Mouse (Mus musculus) kidney, postnatal 36 days (tissue): ENCODE results near the gene Sarm1.
A peak's percentile ranks its signal among the peaks of the same experiment; 100 is the strongest.
"Not testable (repeated sequence)": the region's sequence is repeated elsewhere in the genome, so short reads cannot be mapped to it uniquely, and the experiment has no call there.

Experiments
- DNase-seq, 2 experiments: peaks; one replicate each; pipeline ENCODE4 v3.0.0; 2021 to 2022; ENCODE audit warnings: mixed read lengths in 2 of 2

Gene Sarm1

DNA sequence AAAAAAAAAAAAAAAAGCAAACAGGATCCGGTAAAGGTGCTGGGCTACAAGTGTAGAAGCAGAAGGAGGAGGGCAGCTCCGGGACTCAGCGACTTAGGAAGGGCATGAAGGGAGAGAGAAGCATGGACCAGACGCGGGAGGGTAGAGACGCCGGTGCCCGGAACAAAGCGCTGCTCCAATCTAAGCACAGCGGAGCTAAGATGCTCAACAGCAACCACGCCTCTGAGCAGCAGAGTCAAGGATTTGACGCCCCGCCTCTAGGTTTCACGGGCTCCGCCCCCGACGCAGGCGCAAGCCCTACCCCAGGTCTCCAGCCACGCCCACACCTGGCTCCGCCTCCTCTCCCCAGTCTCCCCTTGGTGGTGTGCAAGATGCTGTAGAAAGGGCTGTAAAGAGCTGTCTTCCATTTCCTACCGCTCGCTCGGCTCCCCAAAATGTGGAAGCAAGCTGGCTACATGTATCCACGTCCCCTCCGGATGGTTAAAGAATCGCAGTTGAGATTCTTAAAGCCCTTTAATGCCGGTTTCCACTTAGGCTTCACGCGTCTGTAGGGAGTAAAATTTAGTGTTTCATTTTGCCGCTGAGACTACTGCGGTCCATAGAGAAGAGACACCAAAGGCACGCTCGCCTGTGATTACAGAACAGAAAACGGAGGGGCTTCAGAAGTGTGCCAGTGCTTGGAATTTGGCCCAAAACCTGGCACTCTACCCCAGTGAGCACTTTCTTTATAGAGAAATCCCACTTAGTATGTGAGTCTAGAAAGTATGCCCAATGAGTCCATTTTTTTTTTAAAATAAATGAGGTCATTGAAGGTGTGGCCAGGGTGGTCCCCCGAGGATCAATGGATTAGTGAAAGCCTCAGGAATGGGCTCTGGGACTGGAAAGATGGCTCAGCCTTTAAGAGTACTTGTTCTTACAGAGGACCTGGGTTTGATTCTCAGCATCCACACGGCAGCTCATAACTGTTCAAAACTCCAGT lies at the start of gene Sarm1:
Gene Sarm1, minus strand, starts transcription at position 211 of the 979 bp plus-strand sequence.
- peak; percentile 93 to 97 for DNase-seq

- DNase-seq: no peak
Measured at GRCm38 (mm10) chr11:78545181-78545580, 47.6 kb upstream of the Sarm1 start.

DNA sequence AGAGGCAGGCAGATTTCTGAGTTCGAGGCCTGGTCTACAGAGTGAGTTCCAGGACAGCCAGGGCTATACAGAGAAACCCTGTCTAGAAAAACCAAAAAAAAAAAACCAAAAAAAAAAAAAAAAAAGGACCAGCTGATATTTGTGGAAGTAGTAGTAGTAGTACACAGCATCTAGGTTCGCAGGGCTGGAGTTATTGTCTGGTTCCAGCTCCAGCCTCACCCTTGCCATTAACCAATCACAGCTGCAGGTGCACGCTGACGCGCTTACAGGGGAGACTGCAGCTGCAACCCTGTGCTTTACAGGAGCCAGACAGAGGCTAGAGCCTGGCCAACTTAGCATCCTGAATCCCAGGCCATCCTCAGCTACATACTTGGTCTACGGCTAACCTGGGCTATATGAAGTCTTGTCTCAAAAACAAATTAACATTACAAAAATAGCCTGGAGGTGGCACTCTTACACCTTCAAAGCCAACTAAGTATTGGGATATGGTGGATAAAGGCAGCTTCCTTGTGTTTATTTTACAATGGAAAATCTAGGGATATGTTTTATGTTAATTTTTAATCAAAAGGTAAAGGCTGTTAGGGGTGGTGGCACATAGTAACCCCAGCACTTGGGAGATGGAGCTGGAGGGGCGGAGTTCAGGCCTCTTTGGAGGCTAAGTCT lies 47.0 kb upstream of the Sarm1 start:
- DNase-seq: no peak

DNA sequence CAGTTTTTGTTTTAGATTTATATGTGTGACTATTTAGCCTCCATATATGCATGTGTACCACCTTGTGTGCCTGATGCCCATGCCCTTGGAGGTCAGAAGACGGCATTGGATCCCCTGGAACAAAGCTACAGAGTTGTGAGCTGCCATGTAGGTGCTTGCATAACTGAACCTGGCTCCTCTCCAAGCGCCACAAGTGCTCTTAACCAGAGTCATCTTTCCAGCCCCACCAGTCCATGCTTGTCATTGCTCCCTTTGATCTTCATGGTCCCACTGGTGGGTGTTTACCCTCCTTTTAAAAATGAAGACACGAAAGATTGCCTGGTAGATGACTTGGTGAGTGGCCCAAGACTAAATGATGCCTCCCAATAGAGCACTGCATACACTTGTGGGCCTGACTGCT lies 42.8 kb upstream of the Sarm1 start:
- DNase-seq: peak in 1 of 2 experiments; percentile 45

DNA sequence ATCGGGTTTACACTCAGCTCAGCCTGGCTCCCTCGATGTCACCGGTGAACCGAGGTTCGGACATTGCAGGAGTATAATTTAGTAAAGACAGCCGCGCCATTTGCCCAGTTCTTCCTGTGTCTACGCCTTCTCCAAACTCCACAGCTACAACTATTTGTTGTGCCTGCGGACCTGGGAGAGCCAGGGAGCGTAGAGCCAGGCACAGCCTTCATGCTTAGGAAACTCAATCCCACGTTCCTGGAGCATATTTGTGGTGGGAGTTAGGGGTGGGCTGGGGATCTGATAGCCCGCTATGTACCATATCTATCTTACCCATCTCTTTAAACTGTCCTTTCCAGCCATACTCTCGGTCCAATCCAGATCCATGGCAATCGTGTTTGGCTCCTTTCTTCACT lies 39.1 kb upstream of the Sarm1 start:
- no peak for DNase-seq

DNA sequence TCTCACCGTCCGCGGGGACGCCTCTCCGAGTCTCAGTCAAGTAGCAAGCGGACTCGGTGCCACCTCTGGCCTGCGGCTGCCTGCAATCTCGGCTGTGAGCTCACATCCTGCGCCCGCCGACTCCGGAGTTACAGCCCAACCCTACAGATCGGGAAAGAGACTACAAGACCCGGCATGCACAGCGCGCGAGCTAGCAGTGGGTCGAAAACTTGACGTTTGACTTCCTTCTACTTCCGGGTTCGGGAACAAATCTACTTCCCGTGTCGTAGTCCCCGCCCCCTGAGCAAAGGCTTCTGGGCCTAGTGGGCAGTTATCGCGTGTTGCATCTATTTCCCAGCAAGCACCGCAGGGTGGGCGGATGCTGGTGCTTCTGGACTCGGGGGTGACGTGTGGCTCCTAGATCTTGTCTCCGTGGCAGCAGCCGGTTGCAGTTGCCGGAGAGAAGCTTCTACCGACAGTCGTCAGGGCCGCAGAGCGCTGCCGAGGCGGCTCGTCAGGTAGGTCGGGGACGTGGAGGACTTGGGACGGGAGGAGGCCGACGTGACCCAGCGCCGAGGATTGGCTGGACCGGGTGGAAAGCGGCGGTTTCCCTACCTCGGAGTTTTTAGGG lies 38.6 kb upstream of the Sarm1 start, which contains the start of the genes Tnfaip1 and Ift20:
Gene Tnfaip1, minus strand, starts transcription at position 253 of the 610 bp plus-strand sequence.
Gene Ift20, plus strand, starts transcription at position 282 of the 610 bp plus-strand sequence.
- peak; percentile 99 to 100 for DNase-seq

GRCm38 (mm10) chr11:78535376-78536079 lies 38.0 kb upstream of the Sarm1 start:
- peak; percentile 57 to 83 for DNase-seq

DNA sequence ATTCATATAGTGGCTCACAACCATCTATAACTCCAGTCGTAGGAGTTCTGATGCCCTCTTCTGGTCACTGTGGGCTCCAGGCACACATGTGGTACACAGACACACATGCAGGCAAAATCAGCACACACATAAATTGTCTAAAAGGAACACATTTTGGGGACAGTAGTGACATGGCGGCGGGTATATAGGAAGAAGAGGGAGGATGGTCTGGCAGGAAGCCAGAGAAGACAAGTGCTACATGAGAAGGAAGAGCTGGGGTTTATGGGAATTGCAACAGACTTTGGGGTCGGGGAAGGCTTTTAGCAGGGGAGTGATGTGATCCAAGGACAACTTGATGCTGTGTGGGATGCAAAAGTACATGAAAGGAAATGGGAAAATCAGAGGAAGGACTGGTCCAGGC lies 37.0 kb upstream of the Sarm1 start:
- DNase-seq: no peak

GRCm38 (mm10) chr11:78531515-78531914 lies 34.0 kb upstream of the Sarm1 start:
- not testable (repeated sequence) for DNase-seq

DNA sequence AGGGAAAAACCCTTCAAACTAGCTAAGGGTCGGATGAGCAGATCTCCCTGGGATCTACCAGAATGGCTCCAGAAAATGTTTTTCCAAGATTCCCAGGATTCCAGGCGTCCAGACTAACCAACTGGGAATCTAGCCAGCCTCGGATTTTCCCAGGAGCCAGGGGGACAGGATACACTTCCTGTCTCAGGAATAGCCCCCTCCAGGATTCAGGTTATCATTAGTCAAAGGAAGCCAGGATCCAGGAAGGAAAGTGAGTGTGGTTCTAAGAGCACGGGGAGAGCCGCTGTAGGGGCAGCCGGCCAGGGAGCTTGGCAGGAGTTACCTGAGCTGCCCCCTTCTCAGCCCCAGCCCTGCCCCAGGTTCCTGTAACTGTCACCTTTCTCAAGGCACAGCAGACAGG lies 33.5 kb upstream of the Sarm1 start:
- peak; percentile 79 to 81 for DNase-seq

DNA sequence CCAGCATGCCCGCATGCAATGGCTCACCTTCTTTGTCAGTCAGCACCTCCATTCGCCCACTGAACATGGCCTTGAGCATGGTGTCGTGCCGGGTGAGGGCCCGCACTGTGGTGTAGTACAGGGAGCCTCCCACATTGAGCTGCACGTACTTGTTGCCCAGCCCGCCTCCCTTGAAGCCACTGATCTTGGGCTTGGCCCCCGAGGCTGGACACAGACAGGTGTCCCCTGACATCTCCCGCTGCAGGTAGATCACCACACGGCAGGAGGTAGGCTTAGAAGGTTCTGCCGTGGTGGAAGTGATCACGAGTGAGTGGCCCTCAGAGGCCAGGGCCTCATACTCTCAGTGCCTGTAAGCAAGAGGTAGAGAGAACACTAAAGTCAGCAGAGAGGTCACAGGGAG lies 32.4 kb upstream of the Sarm1 start:
- DNase-seq: no peak

DNA sequence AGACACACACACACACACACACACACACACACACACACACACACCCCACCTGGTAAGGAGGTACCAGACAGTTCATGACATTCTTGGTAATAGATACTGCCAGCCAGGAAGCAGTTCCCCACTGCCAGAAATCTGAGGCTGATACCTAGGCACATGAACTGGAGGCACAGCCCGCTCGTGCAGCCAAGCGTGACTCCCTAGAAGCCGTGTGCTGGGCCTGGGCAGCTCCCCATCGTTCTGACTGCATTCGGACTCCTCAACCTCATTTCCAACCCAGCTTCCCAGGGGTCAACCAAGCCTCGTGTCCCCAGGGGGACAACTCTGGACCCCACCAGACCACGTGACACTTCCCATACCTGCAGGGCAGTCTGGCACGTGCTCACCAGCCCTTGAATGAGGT lies 31.2 kb upstream of the Sarm1 start:
- peak in 1 of 2 experiments; percentile 56 for DNase-seq

DNA sequence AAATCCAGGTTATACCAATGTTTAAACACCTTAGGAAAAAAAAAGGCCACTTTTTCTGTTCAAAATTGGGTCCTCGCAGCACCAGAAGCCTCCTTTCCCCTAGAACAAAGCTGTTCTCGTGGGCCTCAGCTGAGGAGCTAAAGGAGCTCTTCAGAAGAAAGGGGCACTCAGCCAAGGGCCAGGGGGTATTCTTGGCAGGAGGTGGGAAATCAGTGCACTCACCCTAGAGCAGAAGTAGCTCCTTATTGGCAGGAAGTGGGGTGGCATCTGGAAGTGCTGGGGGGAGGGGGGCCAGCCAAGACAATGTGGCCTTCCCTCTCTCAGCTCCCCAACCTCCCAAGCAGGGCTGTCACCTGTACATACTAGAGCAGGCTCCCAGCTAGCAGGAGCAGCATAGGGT lies 27.3 kb upstream of the Sarm1 start:
- DNase-seq: no peak

GRCm38 (mm10) chr11:78523241-78523955 lies 25.8 kb upstream of the Sarm1 start:
- DNase-seq: no peak

GRCm38 (mm10) chr11:78522481-78522997 lies 25.0 kb upstream of the Sarm1 start:
- DNase-seq: peak; percentile 18 to 57

DNA sequence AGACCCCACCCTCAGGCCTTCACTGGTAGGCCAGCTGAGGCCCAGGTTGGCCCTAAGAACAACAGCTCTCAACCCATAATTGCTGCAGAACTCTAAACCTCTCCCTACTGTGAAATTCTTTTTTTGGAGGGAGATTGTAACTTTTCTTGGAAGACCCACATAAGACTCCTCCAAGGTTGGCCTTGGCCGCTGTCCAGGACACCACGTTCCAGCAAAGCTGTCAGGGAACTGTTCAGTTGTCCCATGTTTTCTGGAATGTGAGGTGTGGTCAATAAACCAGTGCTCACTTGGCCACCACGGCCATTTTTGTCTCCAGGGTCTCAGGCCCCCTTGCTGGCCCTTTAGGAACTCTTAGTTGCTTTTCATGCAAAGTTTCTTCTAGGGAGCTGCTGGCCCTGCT lies 24.3 kb upstream of the Sarm1 start:
- DNase-seq: peak in 1 of 2 experiments; percentile 20

GRCm38 (mm10) chr11:78518931-78519330 lies 21.4 kb upstream of the Sarm1 start:
- DNase-seq: no peak

DNA sequence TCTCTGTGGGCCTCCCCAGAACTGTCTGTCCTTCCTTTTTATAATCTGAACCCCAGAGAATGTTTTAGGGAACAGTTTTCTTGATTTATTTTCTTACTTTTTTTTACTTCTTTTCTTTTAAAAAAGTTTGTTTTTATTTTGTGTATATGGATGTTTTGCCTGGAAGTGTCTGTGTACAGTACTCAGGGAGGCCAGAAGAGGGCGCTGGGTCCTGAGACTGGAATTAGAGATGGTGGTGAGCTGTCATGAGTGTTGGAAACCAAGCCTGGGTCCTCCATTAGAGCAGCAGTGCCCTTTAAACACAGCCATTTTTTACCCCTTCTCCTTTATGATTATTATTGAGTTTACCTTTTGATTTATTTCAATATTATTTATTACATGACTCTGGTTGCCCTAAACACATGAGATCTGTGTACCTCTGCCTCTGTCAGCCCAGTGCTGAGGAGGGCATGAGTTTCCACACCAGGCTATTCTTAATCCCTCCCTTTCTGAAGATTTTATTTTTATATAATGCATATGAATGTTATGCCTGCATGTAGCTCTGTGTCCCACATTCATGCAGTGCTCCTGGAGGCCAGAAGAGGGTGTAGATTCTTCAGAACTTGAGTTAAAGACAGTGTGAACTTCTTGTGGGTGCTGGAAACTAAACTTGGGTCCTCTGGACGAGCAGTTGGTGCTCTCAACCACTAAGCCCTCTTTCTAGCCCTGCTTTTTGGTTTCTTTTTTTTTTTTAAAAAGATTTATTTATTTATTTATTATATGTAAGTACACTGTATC lies 18.2 kb upstream of the Sarm1 start:
- peak in 1 of 2 experiments; percentile 52 for DNase-seq

GRCm38 (mm10) chr11:78513106-78513790 lies 15.7 kb upstream of the Sarm1 start:
- no peak for DNase-seq
